Mouse (Mus musculus): Measurements from ENCODE around the gene Oser1.

DNA sequence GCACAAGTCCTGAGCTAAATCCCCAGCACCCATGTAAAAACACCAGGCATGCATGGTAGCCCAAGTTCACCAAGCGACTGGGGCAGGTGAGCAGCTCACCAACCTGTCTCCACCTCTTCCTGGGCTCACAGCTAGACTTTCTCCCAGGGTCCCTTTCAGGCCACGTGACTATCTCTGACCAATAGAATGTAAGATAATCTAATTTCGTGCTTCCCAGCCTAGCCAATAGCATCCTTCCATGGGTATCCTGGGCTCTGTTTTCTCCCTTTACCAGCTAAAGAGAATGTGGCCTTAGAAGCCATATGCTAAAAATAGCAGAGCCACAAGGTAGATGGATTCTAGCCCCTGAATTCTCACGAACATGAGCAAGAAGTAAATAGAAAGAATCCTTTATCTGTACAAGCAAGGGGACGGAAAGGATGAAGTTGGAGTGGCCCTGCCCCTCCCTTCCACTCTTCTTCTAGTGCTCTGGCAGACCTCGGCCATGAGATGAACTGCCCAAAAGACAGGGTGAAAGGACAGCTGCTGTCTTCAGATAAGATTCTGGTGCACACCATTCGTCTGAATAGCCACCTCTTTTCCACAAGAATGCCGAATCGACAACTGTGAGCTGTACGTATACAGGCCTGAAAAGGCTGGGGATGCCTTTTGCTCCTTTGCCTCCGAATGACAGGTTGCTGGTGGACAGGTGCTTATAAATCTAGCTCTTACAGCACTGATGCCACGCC, 68.2 kb downstream of the Oser1 start:
- TF ChIP-seq ZC3H11A (IDR thresholded peaks at IDR 0.05; ENCODE audit: low read depth, low read length) (no peak), EP300 (IDR thresholded peaks at IDR 0.05; ENCODE audit: low read depth in 1 of 2, low read length in 2 of 2) (no peak), CTCF (IDR thresholded peaks at IDR 0.05 in 2 of 3, conservative IDR thresholded peaks at IDR 0.05 in 1 of 3; ENCODE audit: control insufficient read depth in 1 of 3, insufficient read depth in 1 of 3, low read depth in 2 of 3, low read length in 3 of 3, poor library complexity in 1 of 3, severe bottlenecking in 1 of 3) (no peak), TCF12 (IDR thresholded peaks at IDR 0.05; ENCODE audit: low read depth, low read length) (0 out of 2 replicates have a peak, but pooled peaks have one; percentile 32), ELF1 (IDR thresholded peaks at IDR 0.05; ENCODE audit: low read depth, low read length) (peak; percentile 55; the same call in 1 of the 2 replicates), POLR2A (IDR thresholded peaks at IDR 0.05; ENCODE audit: control insufficient read depth in 1 of 2, insufficient read depth in 1 of 2, low read depth in 1 of 2, low read length in 2 of 2, poor library complexity in 1 of 2) (peak; percentile 71 to 97), NELFE (IDR thresholded peaks at IDR 0.05; ENCODE audit: low read depth, low read length) (peak; percentile 91)

Measured in MEL (cell line).